Mouse (Mus musculus) CH12.LX (cell line): ENCODE measurements at regions not wholly inside any gene's neighbourhood (a gene's known extent, or its start where the extent isn't known, plus 50 kb on each side); places are given as distances from the start of the nearest gene placed in this dataset.

ENCODE experiments used
- DNase-seq: peaks from one replicate; pipeline ENCODE4 v3.0.0-alpha.2; 2013; ENCODE audit errors: extremely low read depth
- H3K27ac ChIP-seq: 2 replicates; pipeline ENCODE4 v1.5.1; 2012; ENCODE audit warnings: low read depth, mild to moderate bottlenecking, control low read depth, moderate library complexity; ENCODE audit not compliant: insufficient read depth
- H3K27me3 ChIP-seq: replicated peaks from 2 replicates; pipeline ENCODE3; 2012; ENCODE audit warnings: inconsistent platforms
- H3K36me3 ChIP-seq, 2 experiments: replicated peaks in 1 of 2; 2 replicates each; pipeline versions ENCODE3 to v1.6.1; 2012; ENCODE audit warnings: inconsistent platforms in 1 of 2, low read length in 1 of 2, mild to moderate bottlenecking in 1 of 2, mixed read lengths in 1 of 2, moderate library complexity in 1 of 2; ENCODE audit not compliant: control insufficient read depth in 1 of 2, insufficient read depth in 1 of 2
- H3K4me1 ChIP-seq, 2 experiments: 2 replicates each; pipeline ENCODE4 v1.6.1; 2012; ENCODE audit warnings: inconsistent platforms in 1 of 2, moderate library complexity in 1 of 2; ENCODE audit not compliant: insufficient read depth in 2 of 2, control insufficient read depth in 1 of 2
- H3K4me2 ChIP-seq: 2 replicates; pipeline ENCODE4 v1.6.1; 2012; ENCODE audit warnings: low read depth, mild to moderate bottlenecking, control low read depth; ENCODE audit not compliant: poor library complexity, insufficient read depth, severe bottlenecking
- H3K4me3 ChIP-seq, 3 experiments: fragments of 150-350 bp in 1 of 3; sonication (generic) in 1 of 3; replicated peaks in 1 of 3; 2 replicates each; pipeline versions ENCODE3 to v1.5.1; 2011 to 2012; ENCODE audit warnings: low read depth in 2 of 3, low read length in 2 of 3, mild to moderate bottlenecking in 2 of 3, moderate library complexity in 2 of 3, control low read depth in 1 of 3, improper control_type of control experiment in 1 of 3, inconsistent platforms in 1 of 3, mixed read lengths in 1 of 3; ENCODE audit not compliant: poor library complexity in 1 of 3
- H3K79me2 ChIP-seq: replicated peaks from 2 replicates; pipeline ENCODE4 v1.6.1; 2012; ENCODE audit warnings: mild to moderate bottlenecking, moderate library complexity; ENCODE audit not compliant: control insufficient read depth, poor library complexity, insufficient read depth, severe bottlenecking; ENCODE audit errors: extremely low read depth
- H3K9ac ChIP-seq: 2 replicates; pipeline ENCODE4 v1.6.1; 2012; ENCODE audit warnings: low read depth, mild to moderate bottlenecking, control low read depth, moderate library complexity; ENCODE audit not compliant: insufficient read depth
- H3K9me3 ChIP-seq: replicated peaks from 2 replicates; pipeline ENCODE3; 2012; ENCODE audit warnings: low read length, inconsistent platforms, mixed read lengths
- CHD1 ChIP-seq: IDR thresholded peaks from 2 replicates; pipeline ENCODE4 v1.6.1; 2012; ENCODE audit warnings: low read depth, low read length, improper control_type of control experiment, inconsistent platforms
- CTCF ChIP-seq, 2 experiments: IDR thresholded peaks in 1 of 2; conservative IDR thresholded peaks in 1 of 2; 2 replicates each; pipeline ENCODE4 v1.5.1; 2011 to 2012; ENCODE audit warnings: low read depth in 2 of 2, low read length in 2 of 2, improper control_type of control experiment in 1 of 2, inconsistent platforms in 1 of 2, mild to moderate bottlenecking in 1 of 2, moderate library complexity in 1 of 2
- ELF1 ChIP-seq: IDR thresholded peaks from 2 replicates; pipeline ENCODE4 v1.6.1; 2014; ENCODE audit warnings: low read depth, mild to moderate bottlenecking, inconsistent platforms, low read length, improper control_type of control experiment
- EP300 ChIP-seq: IDR thresholded peaks from 2 replicates; pipeline ENCODE4 v1.6.1; 2011; ENCODE audit warnings: low read length, improper control_type of control experiment
- ETS1 ChIP-seq: conservative IDR thresholded peaks from 2 replicates; pipeline ENCODE4 v1.6.1; 2012; ENCODE audit warnings: low read depth, mild to moderate bottlenecking, inconsistent platforms, low read length, improper control_type of control experiment, moderate library complexity
- GABPA ChIP-seq: IDR thresholded peaks from 2 replicates; pipeline ENCODE4 v1.6.1; 2012; ENCODE audit warnings: low read depth, low read length, improper control_type of control experiment, inconsistent platforms; ENCODE audit not compliant: insufficient replicate concordance
- IRF4 ChIP-seq: IDR thresholded peaks from 2 replicates; pipeline ENCODE4 v1.6.1; 2014; ENCODE audit warnings: low read depth, mild to moderate bottlenecking, inconsistent platforms, low read length, improper control_type of control experiment
- KAT2A ChIP-seq: IDR thresholded peaks from 2 replicates; pipeline ENCODE4 v1.6.1; 2012; ENCODE audit warnings: low read length, improper control_type of control experiment, inconsistent platforms; ENCODE audit not compliant: insufficient replicate concordance
- MAFK ChIP-seq: IDR thresholded peaks from 2 replicates; pipeline ENCODE4 v1.6.1; 2011; ENCODE audit warnings: low read length, improper control_type of control experiment; ENCODE audit not compliant: insufficient replicate concordance
- MAX ChIP-seq: IDR thresholded peaks from 2 replicates; pipeline ENCODE4 v1.6.1; 2011; ENCODE audit warnings: low read length, improper control_type of control experiment
- MEF2A ChIP-seq: IDR thresholded peaks from 2 replicates; pipeline ENCODE4 v1.6.1; 2014; ENCODE audit warnings: low read depth, mild to moderate bottlenecking, inconsistent platforms, low read length, improper control_type of control experiment, borderline replicate concordance
- MYC ChIP-seq: IDR thresholded peaks from 2 replicates; pipeline ENCODE4 v1.6.1; 2011; ENCODE audit warnings: low read depth, mild to moderate bottlenecking, improper control_type of control experiment, low read length
- PAX5 ChIP-seq: IDR thresholded peaks from 2 replicates; pipeline ENCODE4 v1.6.1; 2012; ENCODE audit warnings: low read length, inconsistent platforms, mixed read lengths
- POLR2A ChIP-seq: IDR thresholded peaks from 2 replicates; pipeline ENCODE4 v1.6.1; 2011; ENCODE audit warnings: low read depth, mild to moderate bottlenecking, improper control_type of control experiment, low read length
- SIN3A ChIP-seq: IDR thresholded peaks from 2 replicates; pipeline ENCODE4 v1.6.1; 2012; ENCODE audit warnings: low read length, improper control_type of control experiment, inconsistent platforms
- SMC3 ChIP-seq: IDR thresholded peaks from 2 replicates; pipeline ENCODE4 v1.6.1; 2011; ENCODE audit warnings: low read depth, low read length, improper control_type of control experiment
- TCF12 ChIP-seq: IDR thresholded peaks from 2 replicates; pipeline ENCODE4 v1.6.1; 2014; ENCODE audit warnings: low read depth, mild to moderate bottlenecking, inconsistent platforms, low read length, improper control_type of control experiment
- UBTF ChIP-seq: IDR thresholded peaks from 2 replicates; pipeline ENCODE4 v1.6.1; 2012; ENCODE audit warnings: low read depth, mild to moderate bottlenecking, inconsistent platforms, low read length, improper control_type of control experiment, moderate library complexity
- USF1 ChIP-seq: IDR thresholded peaks from 2 replicates; pipeline ENCODE4 v1.6.1; 2014; ENCODE audit warnings: low read depth, mild to moderate bottlenecking, inconsistent platforms, low read length, improper control_type of control experiment
- ZC3H11A ChIP-seq: IDR thresholded peaks from 2 replicates; pipeline ENCODE4 v1.6.1; 2012; ENCODE audit warnings: low read depth, mild to moderate bottlenecking, inconsistent platforms, low read length, improper control_type of control experiment
- dilution Hi-C: fragments of 300-500 bp; cut with MboI; formaldehyde crosslinking; loops from 2 replicates; pipeline ENCODE4 v1.14.3; 2020; ENCODE audit warnings: low sequenced_read_pairs; ENCODE audit not compliant: extremely low pct_unique_long_range_greater_than_20kb, extremely low pct_ligation_motif_present
- in situ Hi-C: fragments of 300-500 bp; cut with MboI; formaldehyde crosslinking; loops from 3 replicates; pipeline ENCODE4 v1.14.3; 2019; ENCODE audit warnings: low sequenced_read_pairs, low pct_ligation_motif_present, low pct_unique_long_range_greater_than_20kb, mixed read lengths

DNA sequence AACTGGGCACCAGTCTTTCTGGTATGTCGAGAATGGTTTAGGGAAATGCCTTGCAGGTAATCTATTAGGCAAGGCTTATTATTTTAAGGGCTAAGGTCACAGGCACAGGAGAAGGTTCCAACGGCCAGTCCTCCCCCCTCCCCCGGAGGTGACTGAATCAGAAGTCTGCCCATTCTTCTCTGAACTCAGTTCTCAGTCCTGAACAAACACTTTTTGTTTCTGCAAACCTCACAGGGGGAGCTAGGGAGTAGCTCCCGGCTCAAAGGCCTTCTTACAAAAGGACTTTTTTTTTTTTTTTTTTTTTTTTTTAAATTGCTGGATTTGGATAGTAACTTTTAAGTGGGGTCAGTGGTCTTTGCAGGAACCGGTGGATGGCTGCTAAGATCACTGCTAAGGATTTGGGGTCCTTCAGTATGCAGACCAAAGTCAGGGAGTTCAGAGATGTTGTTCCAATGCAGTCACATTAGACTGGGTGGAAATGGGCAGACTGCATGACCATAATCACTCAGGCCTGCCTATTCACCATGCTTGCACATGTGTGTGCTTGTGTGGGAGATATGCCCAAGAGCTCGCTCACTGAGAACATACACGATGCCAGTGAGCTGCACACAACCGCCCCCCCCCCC lies 467.1 kb downstream of the Vrk1 start:
- Histone ChIP-seq H3K4me1 (no peaks in the 10 kb centered on the region), H3K27me3 (no peaks in the 10 kb centered on the region), H3K4me2 (no peak overlapping the region), H3K79me2 (no peaks in the 10 kb centered on the region), H3K36me3 (no peaks in the 10 kb centered on the region), H3K27ac (no peak overlapping the region), H3K4me3 (no peak overlapping the region), H3K9ac (no peak overlapping the region), H3K9me3 (peaks cover 77% of the 10 kb centered on the region)
- dilution Hi-C loops = no loop called here
- TF ChIP-seq UBTF (no peak), CTCF (conservative IDR thresholded peaks at IDR 0.05 in 1 of 2, IDR thresholded peaks at IDR 0.05 in 1 of 2; ENCODE audit: low read depth in 2 of 2, low read length in 2 of 2) (no peak), CHD1 (no peak), MEF2A (no peak), PAX5 (no peak), MAFK (no peak), KAT2A (no peak), ZC3H11A (no peak), TCF12 (no peak), EP300 (no peak), SIN3A (no peak), IRF4 (no peak), ETS1 (no peak), USF1 (no peak), ELF1 (no peak), MYC (no peak), SMC3 (no peak), POLR2A (no peak), MAX (no peak)
- in situ Hi-C loops = no loop called here
- DNase-seq = no peak

DNA sequence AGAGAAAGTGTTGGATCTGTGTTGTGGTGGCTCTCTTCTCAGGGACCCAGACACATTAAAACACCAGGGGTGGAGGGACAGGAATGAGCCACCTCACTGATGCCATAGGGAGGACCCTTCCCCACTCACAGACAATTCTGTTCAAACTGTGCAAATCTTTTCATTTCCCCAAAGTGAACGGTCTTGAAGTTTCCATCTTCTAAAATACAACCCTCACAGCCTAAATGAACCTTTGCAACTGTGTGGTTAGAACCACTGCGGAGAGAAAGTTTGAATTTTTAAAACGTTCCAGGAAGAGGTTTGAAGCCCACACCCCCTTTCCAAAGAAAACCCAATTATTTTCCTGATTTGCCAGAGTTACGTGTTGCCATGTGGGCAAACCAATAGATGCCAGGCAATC lies 467.7 kb downstream of the Vrk1 start:
- DNase-seq = no peak
- dilution Hi-C loops (no loop called here), in situ Hi-C loops (no loop called here)
- Histone ChIP-seq H3K4me1 (no peaks in the 10 kb centered on the region), H3K4me3 (no peak overlapping the region), H3K27ac (no peak overlapping the region), H3K9ac (no peak overlapping the region), H3K9me3 (peaks cover 79% of the 10 kb centered on the region), H3K36me3 (no peaks in the 10 kb centered on the region), H3K79me2 (no peaks in the 10 kb centered on the region), H3K27me3 (no peaks in the 10 kb centered on the region), H3K4me2 (no peak overlapping the region)
- no peak for TF ChIP-seq EP300
- no peak for TF ChIP-seq USF1
- no peak for TF ChIP-seq ELF1
- TF ChIP-seq GABPA = no peak
- TF ChIP-seq MEF2A = no peak
